Mouse (Mus musculus) Muller cell, postnatal 12 days (primary cell): ENCODE measurements around the gene Krtap1-5.
A peak's percentile ranks its signal among the peaks of the same experiment; 100 is the strongest.
"Not testable (repeated sequence)": the region's sequence is repeated elsewhere in the genome, so short reads cannot be mapped to it uniquely, and the experiment has no call there.

ENCODE experiments used
- DNase-seq: peaks from one replicate; pipeline ENCODE4 v3.0.0-alpha.2; 2015; ENCODE audit errors: inconsistent ontology term

Krtap1-5 gene

DNA sequence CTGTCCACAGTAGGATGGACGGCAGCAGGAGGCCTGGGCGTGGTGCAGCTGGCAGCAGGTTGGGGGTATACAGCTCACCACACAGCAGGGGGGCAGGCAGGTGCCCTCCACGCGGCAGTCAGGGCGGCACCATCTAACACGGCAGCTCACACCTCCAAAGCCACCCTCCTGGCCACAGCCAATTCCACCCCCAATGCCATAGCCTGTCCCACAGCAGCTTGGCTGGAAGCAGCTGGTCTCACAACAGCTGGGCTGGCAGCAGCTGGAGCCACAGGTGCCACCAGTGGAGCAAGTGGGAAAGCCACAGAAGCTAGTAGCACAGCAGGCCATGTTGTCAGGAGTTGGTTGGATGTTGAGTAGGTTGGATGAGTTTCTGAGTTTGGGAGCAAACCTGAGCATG lies at the start of gene Krtap1-5:
Gene Krtap1-5 (minus strand): TSS at position 381 of the 400 bp plus-strand sequence.
- no peak for DNase-seq

DNA sequence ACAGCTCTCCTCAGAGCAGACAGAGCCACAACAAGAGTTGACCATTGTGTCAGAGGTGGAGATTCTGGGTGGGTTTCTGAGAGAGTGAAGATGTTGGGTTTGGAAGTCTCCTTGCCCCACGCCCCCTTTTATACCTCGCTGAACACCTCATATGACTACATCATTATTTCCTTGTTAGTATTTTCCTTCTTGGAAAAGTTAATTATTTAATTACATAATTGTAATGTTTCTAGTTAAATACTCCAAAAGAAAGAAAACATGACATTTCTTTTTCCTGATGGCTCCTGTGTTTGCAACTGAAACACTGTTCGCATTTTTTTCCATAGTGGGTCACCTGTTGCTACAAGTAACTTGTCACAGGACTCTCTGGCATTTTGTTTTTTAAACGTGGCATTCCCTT lies 47.3 kb upstream of the Krtap1-5 start, which contains the start of gene Krtap4-1:
Gene Krtap4-1 (minus strand): TSS at position 101 of the 400 bp plus-strand sequence.
- no peak for DNase-seq

DNA sequence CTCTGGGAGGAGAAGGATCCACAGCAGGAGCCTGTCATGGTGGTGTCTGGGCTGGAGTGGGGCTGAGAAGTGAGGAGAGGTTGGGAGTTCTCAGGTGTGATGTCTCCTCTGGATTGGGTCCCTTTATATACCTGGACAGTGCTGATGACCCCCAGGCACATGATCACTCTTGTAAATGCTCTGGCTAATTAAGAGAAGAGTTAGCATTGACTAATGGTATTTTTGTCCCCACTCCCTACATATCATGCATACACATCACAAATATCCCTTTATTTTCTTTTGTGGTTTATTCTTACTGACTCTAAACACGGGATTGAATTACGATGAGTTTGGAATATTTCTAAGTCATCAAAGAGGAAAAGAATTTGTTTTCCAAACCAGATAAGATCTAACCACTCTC lies 39.5 kb upstream of the Krtap1-5 start, which contains the start of gene Gm11562:
Gene Gm11562 (minus strand): TSS at position 101 of the 400 bp plus-strand sequence.
- DNase-seq, result no peak

DNA sequence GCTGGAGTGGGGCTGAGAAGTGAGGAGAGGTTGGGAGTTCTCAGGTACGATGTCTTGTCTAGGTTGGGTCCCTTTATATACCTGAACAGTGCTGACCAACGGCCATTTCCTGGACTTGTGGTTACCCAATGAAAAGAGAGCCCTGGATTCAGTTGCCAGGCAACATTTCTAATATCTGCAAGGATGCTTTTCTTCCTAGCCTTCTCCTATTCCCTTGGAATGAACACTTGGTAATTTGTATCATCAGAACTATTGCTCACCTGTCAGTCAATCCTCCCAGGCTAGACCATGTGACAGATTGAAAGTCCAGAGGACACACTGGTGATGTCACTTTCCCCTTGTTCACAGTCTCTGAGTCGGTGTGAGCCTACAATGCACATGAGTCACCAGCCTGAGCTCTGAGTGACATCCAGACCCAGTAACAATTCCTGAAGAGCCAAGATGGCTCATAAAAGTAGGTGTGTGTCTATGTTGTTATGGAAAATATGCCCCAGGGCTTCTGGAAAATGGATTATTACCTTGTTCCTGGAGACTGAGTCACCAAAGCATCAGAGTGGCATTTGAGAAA lies 34.1 kb upstream of the Krtap1-5 start, which contains the start of gene Krtap2-4:
Gene Krtap2-4 (minus strand): TSS at position 51 of the 568 bp plus-strand sequence.
- peak; percentile 57 for DNase-seq

DNA sequence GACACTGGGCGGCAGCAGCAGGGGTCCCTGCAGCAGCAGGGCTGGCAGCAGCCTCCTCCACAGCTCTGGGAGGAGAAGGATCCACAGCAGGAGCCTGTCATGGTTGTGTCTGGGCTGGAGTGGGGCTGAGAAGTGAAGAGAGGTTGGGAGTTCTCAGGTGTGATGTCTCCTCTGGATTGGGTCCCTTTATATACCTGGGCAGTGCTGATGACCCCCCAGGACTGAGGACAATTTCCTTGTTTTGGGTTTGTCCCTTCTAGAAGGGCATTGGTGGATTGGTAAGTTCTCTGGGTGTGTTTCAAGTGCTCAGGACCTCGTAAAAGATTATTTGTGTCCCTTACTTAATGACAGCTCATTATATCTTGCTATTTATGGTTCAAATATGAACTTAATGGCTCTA lies 29.3 kb upstream of the Krtap1-5 start, which contains the start of gene Gm11937:
Gene Gm11937 (minus strand): TSS at position 101 of the 400 bp plus-strand sequence.
- not testable (repeated sequence) for DNase-seq

DNA sequence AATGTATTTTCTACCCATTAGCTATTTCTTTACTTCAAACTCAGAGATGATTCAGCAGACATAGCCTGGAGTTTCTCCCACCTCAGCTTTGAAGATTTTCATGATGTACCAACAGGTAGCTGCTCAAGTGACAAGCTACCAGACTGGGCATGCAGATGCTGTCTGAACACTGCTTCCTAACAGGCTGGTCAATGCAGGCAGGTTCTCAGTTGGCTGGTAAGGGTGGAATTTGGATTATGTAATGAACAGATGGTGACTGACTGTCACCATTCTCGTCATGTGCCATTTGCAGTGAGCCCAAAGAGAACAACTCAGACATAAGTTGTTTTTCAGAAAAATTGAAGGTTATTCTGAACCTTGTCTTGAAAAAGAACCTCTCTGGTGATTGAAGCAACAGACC lies 28.3 kb upstream of the Krtap1-5 start:
- no peak for DNase-seq

DNA sequence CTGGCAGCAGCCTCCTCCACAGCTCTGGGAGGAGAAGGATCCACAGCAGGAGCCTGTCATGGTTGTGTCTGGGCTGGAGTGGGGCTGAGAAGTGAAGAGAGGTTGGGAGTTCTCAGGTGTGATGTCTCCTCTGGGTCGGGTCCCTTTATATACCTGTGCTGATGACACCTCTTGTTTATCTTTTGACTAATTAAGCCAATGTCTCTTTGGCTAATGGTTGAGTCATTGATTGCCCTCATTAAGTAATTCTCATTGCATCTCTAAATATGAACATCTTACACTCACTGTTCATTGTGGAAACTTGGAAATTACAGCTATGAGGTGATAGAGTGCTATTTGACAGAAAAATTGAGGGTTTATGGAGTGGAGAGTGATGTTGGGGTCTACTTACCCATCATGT lies 22.4 kb upstream of the Krtap1-5 start, which contains the start of gene Gm11938:
Gene Gm11938 (minus strand): TSS at position 101 of the 400 bp plus-strand sequence.
- not testable (repeated sequence) for DNase-seq

DNA sequence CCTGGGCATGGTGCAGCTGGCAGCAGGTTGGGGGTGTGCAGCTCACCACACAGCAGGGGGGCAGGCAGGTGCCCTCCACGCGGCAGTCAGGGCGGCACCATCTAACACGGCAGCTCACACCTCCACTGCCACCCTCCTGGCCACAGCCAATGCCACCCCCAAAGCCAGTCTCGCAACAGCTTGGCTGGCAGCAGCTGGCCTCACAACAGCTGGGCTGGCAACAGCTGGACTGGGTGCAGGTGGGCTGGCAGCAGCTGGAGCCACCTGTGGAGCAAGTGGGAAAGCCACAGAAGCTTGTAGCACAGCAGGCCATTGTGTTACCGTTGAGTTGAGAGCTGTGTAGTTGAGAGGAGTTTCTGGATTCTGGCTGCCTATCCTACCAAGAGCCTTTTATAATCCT lies 16.9 kb upstream of the Krtap1-5 start, which contains the start of gene Krtap9-3:
Gene Krtap9-3 (minus strand): TSS at position 364 of the 400 bp plus-strand sequence.
- DNase-seq, result not testable (repeated sequence)

DNA sequence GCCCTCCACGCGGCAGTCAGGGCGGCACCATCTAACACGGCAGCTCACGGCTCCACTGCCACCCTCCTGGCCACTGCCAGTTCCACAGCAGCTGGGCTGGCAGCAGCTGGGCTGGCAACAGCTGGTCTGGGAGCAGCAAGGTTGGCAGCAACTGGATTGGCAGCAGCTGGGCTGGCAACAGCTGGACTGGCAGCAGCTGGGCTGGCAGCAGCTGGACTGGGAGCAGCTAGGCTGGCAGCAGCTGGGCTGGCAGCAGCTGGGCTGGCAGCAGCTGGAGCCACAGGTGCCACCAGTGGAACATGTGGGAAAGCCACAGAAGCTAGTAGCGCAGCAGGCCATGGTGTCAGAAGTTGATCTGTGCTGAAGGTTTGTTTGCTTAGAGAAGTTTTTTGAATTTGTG lies 10.2 kb upstream of the Krtap1-5 start, which contains the start of gene Krtap1-3:
Gene Krtap1-3 (minus strand): TSS at position 359 of the 400 bp plus-strand sequence.
- no peak for DNase-seq

DNA sequence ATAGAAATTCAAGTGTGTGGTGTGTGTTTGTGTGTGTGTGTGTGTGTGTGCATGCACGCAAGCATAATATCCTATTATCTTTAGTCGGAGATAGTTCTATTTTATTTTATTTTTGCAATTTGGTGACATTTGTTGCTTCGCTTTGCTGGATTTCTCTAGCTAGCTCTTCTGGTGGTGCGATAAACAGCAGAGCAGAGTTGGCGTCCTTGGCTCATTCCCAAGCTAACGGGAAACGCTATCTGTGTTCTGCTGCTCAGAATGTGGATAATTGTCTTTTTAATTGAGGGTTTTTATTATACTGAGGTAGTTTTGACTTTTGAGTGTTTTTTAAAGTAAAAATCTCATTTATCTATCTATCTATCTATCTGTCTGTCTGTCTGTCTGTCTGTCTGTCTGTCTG lies 4.3 kb upstream of the Krtap1-5 start:
- DNase-seq, result no peak

DNA sequence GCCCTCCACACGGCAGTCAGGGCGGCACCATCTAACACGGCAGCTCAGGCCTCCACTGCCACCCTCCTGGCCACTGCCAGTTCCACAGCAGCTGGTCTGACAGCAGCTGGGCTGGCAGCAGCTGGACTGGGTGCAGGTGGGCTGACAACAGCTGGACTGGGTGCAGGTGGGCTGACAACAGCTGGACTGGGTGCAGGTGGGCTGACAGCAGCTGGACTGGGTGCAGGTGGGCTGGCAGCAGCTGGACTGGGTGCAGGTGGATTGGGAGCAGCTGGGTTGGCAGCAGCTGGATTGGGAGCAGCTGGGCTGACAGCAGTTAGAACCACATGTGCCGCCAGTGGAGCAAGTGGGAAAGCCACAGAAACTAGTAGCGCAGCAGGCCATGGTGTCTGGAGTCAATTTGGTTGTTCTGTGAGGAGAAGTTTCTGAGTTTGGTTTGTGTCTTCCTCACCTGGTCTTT lies 2.5 kb upstream of the Krtap1-5 start, which contains the start of gene Krtap1-4:
Gene Krtap1-4 (minus strand): TSS at position 410 of the 460 bp plus-strand sequence.
- DNase-seq, result no peak

DNA sequence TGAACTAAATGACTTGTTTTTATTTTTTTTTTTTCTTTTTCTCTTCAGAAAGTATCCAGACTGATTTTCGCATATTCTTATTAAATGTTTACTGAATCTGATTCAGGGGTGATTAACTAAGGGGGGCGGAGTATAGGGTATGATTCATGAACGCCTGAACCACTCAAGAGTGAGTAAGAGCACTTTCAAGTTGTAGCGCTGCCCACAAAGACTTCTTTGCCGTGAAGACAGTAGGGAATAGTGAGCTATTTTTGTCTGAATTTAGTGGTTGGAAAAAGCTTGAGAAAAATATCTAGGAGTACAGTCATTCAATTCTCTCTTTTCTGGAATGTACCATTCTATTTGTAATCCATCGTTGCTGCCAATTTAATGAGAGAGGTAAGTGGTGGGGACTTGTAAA lies 748 bp upstream of the Krtap1-5 start:
- DNase-seq, result peak; percentile 76

DNA sequence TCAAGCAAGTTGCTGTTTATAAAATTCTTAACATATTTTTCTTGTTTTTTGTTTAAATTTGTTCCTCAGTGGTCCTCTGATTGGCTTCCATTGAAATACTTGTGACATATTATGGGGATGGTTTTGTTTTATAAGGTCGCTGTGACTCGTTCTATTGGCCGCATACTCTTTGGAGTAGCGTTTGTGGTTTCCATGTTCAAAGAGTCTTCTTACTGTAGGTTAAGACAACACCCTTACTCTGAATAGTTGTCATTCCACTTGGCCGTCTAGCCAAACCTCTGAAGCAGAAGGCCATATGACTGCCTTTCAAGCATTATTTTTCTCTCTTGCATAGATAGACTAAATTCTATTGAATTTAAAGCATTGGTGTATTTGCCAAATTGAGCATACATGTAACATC lies 235 bp upstream of the Krtap1-5 start:
- peak; percentile 46 for DNase-seq

DNA sequence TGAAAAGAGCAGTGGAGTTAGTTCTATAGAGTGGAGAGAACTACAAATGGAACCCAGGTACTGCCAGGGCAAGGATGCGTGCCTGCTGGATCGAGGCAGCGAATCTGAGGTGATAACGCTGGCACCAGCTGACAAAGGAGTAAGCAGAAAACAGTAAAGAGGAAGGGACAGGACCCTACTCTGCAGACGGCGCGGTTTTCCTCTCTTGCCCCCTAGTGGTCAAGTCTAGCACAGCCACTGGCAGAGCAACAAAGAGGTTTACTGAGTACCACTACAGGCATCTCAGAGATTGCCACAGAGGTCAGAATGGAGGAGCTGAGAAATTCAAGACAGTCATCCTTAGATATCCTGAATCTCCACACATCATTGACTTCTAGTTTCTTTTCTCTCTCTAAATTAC lies 6.7 kb downstream of the Krtap1-5 start:
- peak; percentile 61 for DNase-seq

DNA sequence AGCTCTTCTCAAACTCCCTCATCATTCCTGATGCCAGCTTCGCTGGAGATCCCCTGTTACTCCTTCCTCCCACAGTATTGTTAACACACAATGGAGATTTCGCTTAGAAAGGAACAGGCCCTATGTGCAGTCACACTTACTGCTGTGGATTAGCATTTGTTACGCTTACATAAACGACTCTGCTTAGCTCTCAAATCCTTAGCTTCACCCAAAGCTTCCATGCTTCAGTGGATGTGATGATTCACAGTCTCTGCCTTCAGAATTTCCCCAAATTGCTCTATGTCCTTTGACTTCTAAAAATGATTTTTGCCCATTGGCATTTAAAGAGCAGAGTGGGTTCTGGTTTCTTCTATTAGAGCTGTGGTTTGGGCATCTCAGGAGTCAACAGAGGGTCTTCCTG lies 7.7 kb downstream of the Krtap1-5 start:
- DNase-seq, result no peak

DNA sequence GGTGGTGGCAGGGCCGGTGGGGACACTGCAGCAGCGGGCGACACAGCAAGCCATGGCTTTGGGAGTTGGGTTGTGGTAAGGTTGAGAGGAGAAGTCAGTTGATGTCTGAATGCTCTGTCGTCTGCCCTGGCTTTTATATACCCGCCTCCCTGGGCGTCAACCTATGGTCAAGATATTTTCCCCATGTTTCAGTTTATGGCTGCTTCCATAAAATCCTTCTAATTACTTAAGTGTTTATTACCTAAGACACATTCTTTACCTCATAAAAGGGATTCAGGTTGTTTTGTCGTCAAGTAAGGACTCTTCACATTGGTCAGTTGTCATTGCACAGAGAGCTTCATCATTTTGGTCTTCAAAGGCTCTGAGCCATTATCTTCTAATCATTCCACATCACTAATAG lies 14.3 kb downstream of the Krtap1-5 start, which contains the start of gene Krtap3-1:
Gene Krtap3-1 (minus strand): TSS at position 101 of the 400 bp plus-strand sequence.
- no peak for DNase-seq

DNA sequence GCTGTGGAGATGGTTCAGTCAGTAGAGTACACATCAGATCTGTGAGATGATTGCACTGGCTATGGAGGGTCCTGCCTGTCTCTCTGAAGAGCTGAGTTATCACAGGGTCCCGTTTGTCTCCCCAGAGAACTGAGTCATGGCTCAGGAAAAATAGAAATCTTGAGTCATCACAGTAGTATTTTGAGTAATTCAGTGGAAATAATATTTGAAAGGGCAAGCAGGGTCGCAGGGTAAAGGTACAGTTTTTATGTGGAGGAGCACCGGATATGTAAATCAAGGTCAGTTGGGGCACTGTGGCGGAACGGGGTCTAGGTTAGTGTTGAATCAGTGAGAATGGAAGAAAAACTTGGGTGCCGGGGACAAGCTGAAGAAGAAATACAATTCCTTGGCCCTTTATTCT lies 18.2 kb downstream of the Krtap1-5 start:
- no peak for DNase-seq

DNA sequence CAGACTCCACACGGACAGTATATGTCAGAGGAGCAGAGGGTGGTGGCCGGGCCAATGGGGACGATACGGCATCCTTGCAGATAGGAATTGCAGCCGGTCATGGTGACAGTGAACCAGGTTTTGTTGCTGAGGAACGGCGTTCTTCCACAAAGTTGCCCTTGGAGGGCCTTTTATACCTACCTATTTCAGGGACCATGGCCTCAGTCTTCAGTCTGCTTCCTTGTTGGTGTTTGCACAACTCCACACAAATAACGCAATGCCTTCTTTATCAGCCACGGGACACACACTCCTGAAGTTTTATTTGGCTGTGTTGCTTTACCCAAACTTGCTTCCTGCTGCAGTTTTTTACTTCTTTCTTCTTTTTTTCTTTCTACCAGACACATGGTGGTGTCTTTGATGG lies 21.4 kb downstream of the Krtap1-5 start, which contains the start of gene Gm11939:
Gene Gm11939 (minus strand): TSS at position 101 of the 400 bp plus-strand sequence.
- DNase-seq, result no peak

DNA sequence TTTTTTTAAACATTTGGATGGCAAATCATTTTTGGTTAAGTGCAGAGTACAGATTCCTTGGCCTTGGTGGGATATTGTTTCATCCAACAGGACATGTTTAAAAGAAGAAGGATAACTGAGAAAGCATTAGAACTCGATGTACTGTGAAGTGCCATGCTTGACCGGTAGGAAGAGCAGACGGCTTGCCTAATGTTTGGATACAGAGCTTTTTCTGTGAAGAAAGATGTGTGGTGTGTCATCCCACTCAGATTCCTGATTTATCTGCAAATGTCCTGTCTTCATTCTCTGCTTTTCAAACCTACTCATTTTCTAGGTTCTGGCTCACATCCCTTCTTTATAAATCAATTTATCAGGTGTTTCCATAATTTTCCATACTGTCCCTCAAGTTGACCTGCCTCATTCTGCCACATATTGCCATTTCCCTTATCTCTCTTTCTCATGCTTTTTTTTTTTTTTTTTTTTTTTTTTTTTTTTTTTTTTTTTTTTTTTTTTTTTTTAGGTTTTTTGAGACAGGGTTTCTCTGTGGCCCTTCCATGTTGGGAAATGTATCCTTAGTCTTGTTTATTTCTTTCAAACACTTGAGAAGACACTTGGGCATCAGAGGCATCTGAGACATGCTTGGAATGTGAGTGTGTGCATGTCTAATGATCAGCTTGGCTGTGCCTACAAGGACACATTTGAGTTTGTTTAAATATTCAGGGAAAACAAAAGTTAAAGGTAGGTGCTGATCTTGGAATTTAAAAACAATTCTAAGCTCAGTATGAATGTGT lies 22.7 kb downstream of the Krtap1-5 start:
- DNase-seq, result peak; percentile 39

DNA sequence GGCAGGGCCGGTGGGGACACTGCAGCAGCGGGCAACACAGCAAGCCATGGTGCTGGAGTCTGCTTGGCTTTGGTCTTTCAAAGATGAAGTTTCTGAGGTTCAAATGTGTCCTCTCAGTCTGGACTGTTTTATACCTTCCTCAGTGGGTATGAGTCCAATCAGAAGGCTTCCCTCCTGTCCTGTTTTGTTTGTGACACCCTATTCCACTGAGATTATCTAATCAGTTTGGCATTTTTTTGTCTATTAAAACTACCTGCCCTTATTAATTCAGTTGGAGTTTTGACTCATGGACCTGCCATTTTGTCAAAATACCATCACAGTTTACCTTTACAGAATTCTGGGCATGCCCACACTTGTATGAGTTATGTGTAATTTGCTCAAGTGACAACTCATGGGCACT lies 24.1 kb downstream of the Krtap1-5 start, which contains the start of gene Krtap3-2:
Gene Krtap3-2 (minus strand): TSS at position 101 of the 400 bp plus-strand sequence.
- no peak for DNase-seq

DNA sequence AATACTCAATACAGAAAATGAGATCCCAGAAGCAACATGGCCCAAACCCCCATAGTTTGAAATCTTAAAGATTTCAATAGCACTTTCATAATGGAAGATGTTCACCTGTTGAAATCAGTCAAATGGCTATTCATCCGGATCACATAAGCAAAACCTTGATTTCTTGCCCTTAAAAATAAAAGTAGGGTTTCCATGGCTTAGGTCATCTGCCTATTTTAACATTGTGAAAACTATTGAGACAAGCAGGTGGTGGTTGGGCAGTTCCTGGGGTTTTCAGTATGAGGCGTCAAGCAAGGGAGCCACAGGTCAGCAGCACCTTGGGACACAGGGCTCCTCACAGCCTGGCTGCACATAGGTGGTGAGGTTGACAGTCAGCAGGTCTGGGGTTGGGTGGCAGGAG lies 24.6 kb downstream of the Krtap1-5 start:
- DNase-seq, result no peak

DNA sequence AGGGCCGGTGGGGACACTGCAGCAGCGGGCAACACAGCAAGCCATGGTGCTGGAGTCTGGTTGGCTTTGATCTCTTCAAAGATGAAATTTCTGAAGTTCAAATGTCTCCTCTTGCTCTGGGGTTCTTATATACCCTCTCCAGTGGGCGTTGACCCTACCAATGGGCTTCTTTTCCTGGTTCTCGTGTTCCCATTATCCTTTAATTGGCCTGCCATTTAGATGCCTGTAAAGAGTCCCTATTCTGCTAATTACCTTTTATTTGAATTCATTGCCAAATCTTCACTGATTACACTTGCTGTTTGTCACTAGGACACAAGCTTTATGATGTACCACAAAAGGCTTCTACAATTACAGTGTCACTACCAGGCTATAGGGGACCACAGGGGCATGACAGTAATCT lies 30.1 kb downstream of the Krtap1-5 start, which contains the start of gene Krtap3-3:
Gene Krtap3-3 (minus strand): TSS at position 101 of the 400 bp plus-strand sequence.
- no peak for DNase-seq
